Mouse (Mus musculus): ENCODE results near the gene Olfr1186. TPM values are rescaled to one million over a fixed set of nuclear protein-coding genes. Genes with fewer than 3 reads are reported as not detected.
"Not testable (repeated sequence)": the region's sequence is repeated elsewhere in the genome, so short reads cannot be mapped to it uniquely, and the experiment has no call there.

The Olfr1186 gene
- polyA plus RNA-seq (2015; fragmentation: Nextera tagmentation; extraction: Ambion mirVana), result not detected in 2 replicates

DNA sequence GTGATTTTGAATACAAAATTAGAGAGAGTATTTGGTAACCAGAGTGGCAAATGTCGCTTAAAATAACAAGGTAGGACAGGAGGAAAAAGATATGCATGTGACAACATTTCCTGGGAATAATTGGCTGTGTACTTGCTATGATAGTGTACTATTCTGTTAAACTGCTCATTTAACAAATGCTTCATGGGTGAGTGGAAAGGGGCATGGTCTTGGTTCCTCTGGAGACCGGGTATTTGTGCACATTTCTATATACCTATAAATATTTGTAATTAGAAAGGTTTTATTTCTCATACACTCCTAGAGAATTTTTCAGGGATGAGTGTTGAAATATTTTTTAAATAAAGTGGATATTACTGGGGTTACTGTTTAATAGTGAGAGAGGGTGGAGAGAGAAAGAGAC is at the start of gene Olfr1186:
Gene Olfr1186 (plus strand): TSS at position 301 of the 400 bp plus-strand sequence.
- Histone ChIP-seq H3K27ac (replicated peaks) (no peak within 1 kb of the TSS), H3K4me1 (replicated peaks; ENCODE audit: control insufficient read depth, insufficient read depth) (no peaks in the 10 kb centered on the region), H3K4me2 (replicated peaks; ENCODE audit: low read depth) (no peak within 1 kb of the TSS), H3K27me3 (ENCODE audit: control insufficient read depth, insufficient read depth, low read length) (no peaks in the 10 kb centered on the region), H3K4me3 (ENCODE audit: low read depth, low read length) (no peak within 1 kb of the TSS), H3K9ac (ENCODE audit: low read length) (no peak within 1 kb of the TSS), H3K36me3 (ENCODE audit: control insufficient read depth, insufficient read depth, low read length) (no peaks in the 10 kb centered on the region), H3K9me3 (ENCODE audit: control insufficient read depth, low read length) (no peaks in the 10 kb centered on the region)
- no peak for TF ChIP-seq CTCF (IDR thresholded peaks at IDR 0.05; ENCODE audit: low read depth)
- TF ChIP-seq EP300 (optimal IDR thresholded peaks at IDR 0.05), result no peak
- WGBS, result 71% methylated on average over 2 of the region's 2 CpGs
- no peak for DNase-seq (ENCODE audit: low spot score)
- no peak for ATAC-seq (ENCODE audit: low FRiP score, low TSS enrichment)

- H3K4me2 ChIP-seq (replicated peaks; ENCODE audit: low read depth), result no peak within 1 kb of the TSS
- TF ChIP-seq CTCF (IDR thresholded peaks at IDR 0.05; ENCODE audit: low read depth) (no peak), EP300 (optimal IDR thresholded peaks at IDR 0.05) (no peak)
- no peaks in the 10 kb centered on the region for H3K4me1 ChIP-seq (replicated peaks; ENCODE audit: control insufficient read depth, insufficient read depth)
- DNase-seq (ENCODE audit: low spot score) (no peak), ATAC-seq (ENCODE audit: low FRiP score, low TSS enrichment) (no peak)
- H3K4me3 ChIP-seq (ENCODE audit: low read depth, low read length), result no peak within 1 kb of the TSS
- H3K9me3 ChIP-seq (ENCODE audit: control insufficient read depth, low read length), result no peaks in the 10 kb centered on the region
- no peak within 1 kb of the TSS for H3K27ac ChIP-seq (replicated peaks)
- H3K9ac ChIP-seq (ENCODE audit: low read length), result no peak within 1 kb of the TSS
- 83% methylated on average over 2 of the region's 2 CpGs for WGBS
- no peaks in the 10 kb centered on the region for H3K27me3 ChIP-seq (ENCODE audit: control insufficient read depth, insufficient read depth, low read length)
- no peaks in the 10 kb centered on the region for H3K36me3 ChIP-seq (ENCODE audit: control insufficient read depth, insufficient read depth, low read length)
Observed at GRCm38 (mm10) chr2:88483298-88483697, 35.1 kb upstream of the Olfr1186 start, which contains the start of gene Olfr1184. Gene Olfr1184 (plus strand): TSS chr2:88483598.

DNA sequence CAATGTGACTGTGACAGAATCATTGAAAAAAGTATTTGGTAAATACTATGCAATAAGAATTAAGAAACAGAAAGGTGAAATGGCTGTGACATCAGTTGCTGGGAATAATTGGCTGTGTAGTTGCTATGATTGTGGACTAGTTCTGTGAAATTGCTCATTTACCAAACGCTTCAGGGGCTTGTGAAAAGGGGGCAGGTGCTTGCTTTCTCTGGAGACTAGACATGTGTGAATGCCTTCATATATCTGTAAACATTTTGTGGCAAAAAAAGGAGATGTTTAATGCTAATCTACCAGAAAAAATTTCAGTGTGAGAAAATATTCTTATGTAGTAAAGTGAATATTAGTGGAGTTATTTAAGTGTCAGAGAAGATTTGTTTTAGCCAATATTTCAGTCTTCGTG is 25.3 kb upstream of the Olfr1186 start, which contains the start of gene Olfr1185-ps1:
Gene Olfr1185-ps1 (plus strand): TSS at position 301 of the 400 bp plus-strand sequence.
- H3K27me3 ChIP-seq (ENCODE audit: control insufficient read depth, insufficient read depth, low read length), result no peaks in the 10 kb centered on the region
- H3K36me3 ChIP-seq (ENCODE audit: control insufficient read depth, insufficient read depth, low read length), result no peaks in the 10 kb centered on the region
- no peak for TF ChIP-seq EP300 (optimal IDR thresholded peaks at IDR 0.05)
- TF ChIP-seq CTCF (IDR thresholded peaks at IDR 0.05; ENCODE audit: low read depth), result no peak
- H3K4me3 ChIP-seq (ENCODE audit: low read depth, low read length), result no peak within 1 kb of the TSS
- H3K4me1 ChIP-seq (replicated peaks; ENCODE audit: control insufficient read depth, insufficient read depth), result no peaks in the 10 kb centered on the region
- no peaks in the 10 kb centered on the region for H3K9me3 ChIP-seq (ENCODE audit: control insufficient read depth, low read length)
- no peak within 1 kb of the TSS for H3K9ac ChIP-seq (ENCODE audit: low read length)
- no peak for ATAC-seq (ENCODE audit: low FRiP score, low TSS enrichment)
- 62% methylated on average over 2 of the region's 2 CpGs for WGBS
- no peak within 1 kb of the TSS for H3K27ac ChIP-seq (replicated peaks)
- no peak within 1 kb of the TSS for H3K4me2 ChIP-seq (replicated peaks; ENCODE audit: low read depth)
- no peak for DNase-seq (ENCODE audit: low spot score)

DNA sequence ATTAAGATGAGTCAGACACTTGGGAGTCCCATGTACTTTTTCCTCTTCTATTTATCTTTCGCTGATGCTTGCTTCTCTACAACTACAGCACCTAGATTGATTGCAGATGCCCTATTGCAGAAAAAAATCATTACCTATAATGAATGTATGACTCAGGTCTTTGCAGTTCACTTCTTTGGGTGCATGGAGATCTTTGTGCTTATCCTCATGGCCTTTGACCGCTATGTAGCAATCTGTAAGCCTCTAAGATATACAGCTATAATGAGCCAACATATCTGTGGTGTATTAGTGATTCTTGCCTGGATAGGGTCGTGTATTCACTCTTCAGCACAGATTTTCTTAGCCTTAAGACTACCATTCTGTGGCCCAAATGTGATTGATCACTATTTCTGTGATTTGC is 7.4 kb downstream of the Olfr1186 start:
- no peak for TF ChIP-seq CTCF (IDR thresholded peaks at IDR 0.05; ENCODE audit: low read depth)
- no peak for TF ChIP-seq EP300 (optimal IDR thresholded peaks at IDR 0.05)
- Histone ChIP-seq H3K36me3 (ENCODE audit: control insufficient read depth, insufficient read depth, low read length) (no peaks in the 10 kb centered on the region), H3K27ac (replicated peaks) (no peak overlapping the region), H3K4me3 (ENCODE audit: low read depth, low read length) (no peak overlapping the region), H3K4me1 (replicated peaks; ENCODE audit: control insufficient read depth, insufficient read depth) (no peaks in the 10 kb centered on the region), H3K27me3 (ENCODE audit: control insufficient read depth, insufficient read depth, low read length) (no peaks in the 10 kb centered on the region), H3K4me2 (replicated peaks; ENCODE audit: low read depth) (no peak overlapping the region), H3K9me3 (ENCODE audit: control insufficient read depth, low read length) (no peaks in the 10 kb centered on the region), H3K9ac (ENCODE audit: low read length) (no peak overlapping the region)
- DNase-seq (ENCODE audit: low spot score) (no peak), ATAC-seq (ENCODE audit: low FRiP score, low TSS enrichment) (no peak)
- WGBS, result 65% methylated on average over 3 of the region's 3 CpGs

DNA sequence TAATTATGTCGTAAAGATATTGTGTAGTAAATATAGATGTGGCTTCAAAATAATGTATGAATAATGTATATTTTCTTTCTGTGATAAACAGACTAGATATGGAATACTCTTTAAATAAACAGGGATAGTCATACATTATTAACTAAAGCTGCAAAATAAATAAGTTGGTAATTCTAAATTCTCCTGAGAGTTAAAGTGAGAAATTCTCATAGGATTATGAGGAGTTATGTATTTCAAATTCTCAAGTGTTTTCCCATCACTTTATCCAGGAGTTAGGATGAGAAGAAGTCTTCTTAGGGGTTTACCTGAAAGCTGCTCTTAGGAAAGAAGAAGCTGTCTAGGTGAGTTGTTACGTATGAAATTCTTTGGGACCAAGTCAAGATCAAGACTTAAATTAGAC is 38.3 kb downstream of the Olfr1186 start, which contains the start of gene Olfr1188:
Gene Olfr1188 (plus strand): TSS at position 301 of the 400 bp plus-strand sequence.
- Histone ChIP-seq H3K36me3 (ENCODE audit: control insufficient read depth, insufficient read depth, low read length) (no peaks in the 10 kb centered on the region), H3K9ac (ENCODE audit: low read length) (no peak within 1 kb of the TSS), H3K27me3 (ENCODE audit: control insufficient read depth, insufficient read depth, low read length) (no peaks in the 10 kb centered on the region), H3K9me3 (ENCODE audit: control insufficient read depth, low read length) (no peaks in the 10 kb centered on the region), H3K27ac (replicated peaks) (no peak within 1 kb of the TSS), H3K4me2 (replicated peaks; ENCODE audit: low read depth) (no peak within 1 kb of the TSS), H3K4me1 (replicated peaks; ENCODE audit: control insufficient read depth, insufficient read depth) (no peaks in the 10 kb centered on the region), H3K4me3 (ENCODE audit: low read depth, low read length) (no peak within 1 kb of the TSS)
- ATAC-seq (ENCODE audit: low FRiP score, low TSS enrichment) (no peak), DNase-seq (ENCODE audit: low spot score) (no peak)
- 80% methylated on average over 2 of the region's 2 CpGs for WGBS
- TF ChIP-seq CTCF (IDR thresholded peaks at IDR 0.05; ENCODE audit: low read depth) (no peak), EP300 (optimal IDR thresholded peaks at IDR 0.05) (no peak)

DNA sequence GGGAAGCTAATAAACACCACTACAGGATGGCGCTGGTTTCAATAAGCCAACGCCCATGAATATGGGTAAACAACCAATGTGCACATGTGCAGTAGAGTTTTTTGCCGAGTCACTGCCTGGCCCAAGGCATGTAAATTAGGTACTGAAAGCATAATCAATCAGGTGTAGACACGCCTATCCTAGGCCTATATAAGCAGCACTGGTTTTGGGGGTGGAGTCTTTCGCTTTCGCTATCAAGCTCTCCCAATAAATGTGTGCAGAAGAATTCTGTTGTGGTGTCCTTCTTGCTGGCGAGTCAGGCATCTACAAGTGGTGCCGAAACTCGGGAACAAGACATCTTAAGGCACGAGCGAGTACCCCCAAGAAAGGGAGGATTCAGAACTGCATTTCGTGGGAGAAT is 54.3 kb downstream of the Olfr1186 start:
- H3K4me2 ChIP-seq (replicated peaks; ENCODE audit: low read depth); H3K9ac ChIP-seq (ENCODE audit: low read length); H3K4me1 ChIP-seq (replicated peaks; ENCODE audit: control insufficient read depth, insufficient read depth); DNase-seq (ENCODE audit: low spot score); H3K9me3 ChIP-seq (ENCODE audit: control insufficient read depth, low read length); ATAC-seq (ENCODE audit: low FRiP score, low TSS enrichment); H3K36me3 ChIP-seq (ENCODE audit: control insufficient read depth, insufficient read depth, low read length); H3K4me3 ChIP-seq (ENCODE audit: low read depth, low read length); H3K27ac ChIP-seq (replicated peaks); H3K27me3 ChIP-seq (ENCODE audit: control insufficient read depth, insufficient read depth, low read length): not testable (repeated sequence)
- WGBS, result 86% methylated on average over 12 of the region's 12 CpGs

Other genes starting within 250 kb of the Olfr1186 start
- 0.01 TPM in 1 of 2 replicates, not detected in the other for gene Olfr1173, start 238.7 kb upstream of the Olfr1186 start, polyA plus RNA-seq (2015; fragmentation: Nextera tagmentation; extraction: Ambion mirVana)
- gene Olfr1174-ps, start 203.4 kb upstream of the Olfr1186 start, polyA plus RNA-seq (2015; fragmentation: Nextera tagmentation; extraction: Ambion mirVana), result not detected in 2 replicates
- gene Olfr1175-ps, start 191.3 kb upstream of the Olfr1186 start, polyA plus RNA-seq (2015; fragmentation: Nextera tagmentation; extraction: Ambion mirVana), result not detected in 2 replicates
- not detected in 2 replicates for gene Olfr1176, start 181.8 kb upstream of the Olfr1186 start, polyA plus RNA-seq (2015; fragmentation: Nextera tagmentation; extraction: Ambion mirVana)
- not detected in 2 replicates for gene Olfr1177-ps, start 172.1 kb upstream of the Olfr1186 start, polyA plus RNA-seq (2015; fragmentation: Nextera tagmentation; extraction: Ambion mirVana)
- 0.04 TPM in 1 of 2 replicates, not detected in the other for gene Olfr1178, start 131.5 kb upstream of the Olfr1186 start, polyA plus RNA-seq (2015; fragmentation: Nextera tagmentation; extraction: Ambion mirVana)
- gene Olfr1179, start 112.1 kb upstream of the Olfr1186 start, polyA plus RNA-seq (2015; fragmentation: Nextera tagmentation; extraction: Ambion mirVana), result not detected in 2 replicates
- not detected in 2 replicates for gene Olfr1180, start 99.4 kb upstream of the Olfr1186 start, polyA plus RNA-seq (2015; fragmentation: Nextera tagmentation; extraction: Ambion mirVana)
- gene Olfr1181, start 92.4 kb upstream of the Olfr1186 start, polyA plus RNA-seq (2015; fragmentation: Nextera tagmentation; extraction: Ambion mirVana), result not detected in 2 replicates
- not detected in 2 replicates for gene Gm13757, start 69.4 kb upstream of the Olfr1186 start, polyA plus RNA-seq (2015; fragmentation: Nextera tagmentation; extraction: Ambion mirVana)
- gene Olfr1183, start 63.7 kb upstream of the Olfr1186 start, polyA plus RNA-seq (2015; fragmentation: Nextera tagmentation; extraction: Ambion mirVana), result not detected in 2 replicates
- gene Olfr1184, start 35.0 kb upstream of the Olfr1186 start, polyA plus RNA-seq (2015; fragmentation: Nextera tagmentation; extraction: Ambion mirVana), result not detected in 2 replicates
- 0.02 TPM in 1 of 2 replicates, not detected in the other for gene Olfr1185-ps1, start 25.2 kb upstream of the Olfr1186 start, polyA plus RNA-seq (2015; fragmentation: Nextera tagmentation; extraction: Ambion mirVana)
- not detected in 2 replicates for gene Olfr1188, start 38.4 kb downstream of the Olfr1186 start, polyA plus RNA-seq (2015; fragmentation: Nextera tagmentation; extraction: Ambion mirVana)
- not detected in 2 replicates for gene Olfr1189, start 67.9 kb downstream of the Olfr1186 start, polyA plus RNA-seq (2015; fragmentation: Nextera tagmentation; extraction: Ambion mirVana)
- not detected in 2 replicates for gene Olfr1191-ps1, start 122.0 kb downstream of the Olfr1186 start, polyA plus RNA-seq (2015; fragmentation: Nextera tagmentation; extraction: Ambion mirVana)
- gene Olfr1192-ps1, start 130.0 kb downstream of the Olfr1186 start, polyA plus RNA-seq (2015; fragmentation: Nextera tagmentation; extraction: Ambion mirVana), result 0.02 TPM in 1 of 2 replicates, not detected in the other
- not detected in 2 replicates for gene Olfr1193, start 157.1 kb downstream of the Olfr1186 start, polyA plus RNA-seq (2015; fragmentation: Nextera tagmentation; extraction: Ambion mirVana)
- 0.04 TPM in 1 of 2 replicates, not detected in the other for gene Olfr1195, start 170.6 kb downstream of the Olfr1186 start, polyA plus RNA-seq (2015; fragmentation: Nextera tagmentation; extraction: Ambion mirVana)
- gene Olfr1196, start 186.0 kb downstream of the Olfr1186 start, polyA plus RNA-seq (2015; fragmentation: Nextera tagmentation; extraction: Ambion mirVana), result not detected in 2 replicates
- gene Olfr1197, start 213.8 kb downstream of the Olfr1186 start, polyA plus RNA-seq (2015; fragmentation: Nextera tagmentation; extraction: Ambion mirVana), result not detected in 2 replicates
- not detected in 2 replicates for gene Olfr1198, start 232.8 kb downstream of the Olfr1186 start, polyA plus RNA-seq (2015; fragmentation: Nextera tagmentation; extraction: Ambion mirVana)
- gene Olfr1199, start 241.9 kb downstream of the Olfr1186 start, polyA plus RNA-seq (2015; fragmentation: Nextera tagmentation; extraction: Ambion mirVana), result not detected in 2 replicates